Mouse (Mus musculus): Measurements from ENCODE around the gene Arfgap3.

DNA sequence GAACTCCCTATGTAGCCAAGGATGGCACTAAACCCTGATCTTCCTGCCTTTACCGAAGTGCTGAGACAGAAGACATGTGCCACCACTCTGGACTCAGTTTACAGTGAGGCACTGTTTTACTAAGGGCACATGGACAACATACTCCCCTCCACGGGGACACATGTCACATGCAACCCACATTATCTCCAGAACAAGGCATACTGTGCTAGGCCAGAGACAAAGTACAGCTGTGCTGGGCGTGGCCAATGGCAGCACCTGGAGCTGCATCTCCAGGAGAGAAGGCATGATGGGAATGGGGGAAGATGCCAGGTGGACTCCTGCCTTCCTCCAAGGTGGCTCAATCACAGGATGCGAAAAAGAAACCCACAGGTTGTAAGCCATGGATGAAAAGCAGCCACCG lies 21.1 kb downstream of the Arfgap3 start:
- TF ChIP-seq CTCF (IDR thresholded peaks at IDR 0.05; ENCODE audit: low read depth, low read length) (no peak), POLR2A (IDR thresholded peaks at IDR 0.05; ENCODE audit: extremely low read depth, insufficient read depth, low read length) (no peak)
